Mouse (Mus musculus) heart, embryonic 13.5 days (tissue): ENCODE results near the gene Scn3a. TPM values are rescaled to one million over a fixed set of nuclear protein-coding genes. Genes with fewer than 3 reads are reported as not detected.
A peak's percentile ranks its signal among the peaks of the same experiment; 100 is the strongest.

Source experiments
- ATAC-seq: fragments of 200-750 bp; cut with Nextera tagmentation; 2 replicates; pipeline ENCODE4 v1.8.0; 2017; ENCODE audit warnings: moderate TSS enrichment; ENCODE audit not compliant: insufficient number of reproducible peaks, low FRiP score, low TSS enrichment; ENCODE audit errors: extremely low read depth
- H3K27ac ChIP-seq: fragments of 300-500 bp; sonication (generic); replicated peaks from 2 replicates; pipeline ENCODE4 v1.5.1; 2015; ENCODE audit warnings: moderate library complexity, mild to moderate bottlenecking, inconsistent platforms
- H3K27me3 ChIP-seq: fragments of 300-500 bp; sonication (generic); replicated peaks from 2 replicates; pipeline ENCODE4 v1.6.1; 2015; ENCODE audit warnings: mild to moderate bottlenecking, inconsistent platforms
- H3K36me3 ChIP-seq: fragments of 300-500 bp; sonication (generic); 2 replicates; pipeline ENCODE4 v1.6.1; 2015; ENCODE audit warnings: mild to moderate bottlenecking, inconsistent platforms
- H3K4me1 ChIP-seq: fragments of 300-500 bp; sonication (generic); 2 replicates; pipeline ENCODE4 v1.6.1; 2015; ENCODE audit warnings: inconsistent platforms
- H3K4me2 ChIP-seq: fragments of 300-500 bp; sonication (generic); 2 replicates; pipeline ENCODE4 v1.6.1; 2015; ENCODE audit warnings: inconsistent platforms, mild to moderate bottlenecking, moderate library complexity
- H3K4me3 ChIP-seq: fragments of 300-500 bp; sonication (generic); 2 replicates; pipeline ENCODE4 v1.5.1; 2015; ENCODE audit warnings: moderate library complexity, mild to moderate bottlenecking, inconsistent platforms
- H3K9ac ChIP-seq: fragments of 300-500 bp; sonication (generic); 2 replicates; pipeline ENCODE4 v1.6.1; 2015; ENCODE audit warnings: inconsistent platforms, mild to moderate bottlenecking, moderate library complexity
- H3K9me3 ChIP-seq: fragments of 300-500 bp; sonication (generic); 2 replicates; pipeline ENCODE4 v1.6.1; 2016; ENCODE audit warnings: inconsistent platforms
- WGBS: fragments of 180-500 bp; shearing (Covaris S2); methylation state at CpG from one replicate; pipeline ENCODE4 v1.1.7; 2015; ENCODE audit warnings: mixed read lengths; 5-methylcytosine and 5-hydroxymethylcytosine counted together
- polyA plus RNA-seq: library from polyadenylated mRNA; unstranded; fragments of >200 nt; fragmentation: Nextera tagmentation; extraction: Ambion mirVana; gene quantifications from 2 replicates; pipeline ENCODE4 v1.2.1, GENCODE M21; 2015

The Scn3a gene
- polyA plus RNA-seq = 0.13 and 0.80 TPM in 2 replicates

DNA sequence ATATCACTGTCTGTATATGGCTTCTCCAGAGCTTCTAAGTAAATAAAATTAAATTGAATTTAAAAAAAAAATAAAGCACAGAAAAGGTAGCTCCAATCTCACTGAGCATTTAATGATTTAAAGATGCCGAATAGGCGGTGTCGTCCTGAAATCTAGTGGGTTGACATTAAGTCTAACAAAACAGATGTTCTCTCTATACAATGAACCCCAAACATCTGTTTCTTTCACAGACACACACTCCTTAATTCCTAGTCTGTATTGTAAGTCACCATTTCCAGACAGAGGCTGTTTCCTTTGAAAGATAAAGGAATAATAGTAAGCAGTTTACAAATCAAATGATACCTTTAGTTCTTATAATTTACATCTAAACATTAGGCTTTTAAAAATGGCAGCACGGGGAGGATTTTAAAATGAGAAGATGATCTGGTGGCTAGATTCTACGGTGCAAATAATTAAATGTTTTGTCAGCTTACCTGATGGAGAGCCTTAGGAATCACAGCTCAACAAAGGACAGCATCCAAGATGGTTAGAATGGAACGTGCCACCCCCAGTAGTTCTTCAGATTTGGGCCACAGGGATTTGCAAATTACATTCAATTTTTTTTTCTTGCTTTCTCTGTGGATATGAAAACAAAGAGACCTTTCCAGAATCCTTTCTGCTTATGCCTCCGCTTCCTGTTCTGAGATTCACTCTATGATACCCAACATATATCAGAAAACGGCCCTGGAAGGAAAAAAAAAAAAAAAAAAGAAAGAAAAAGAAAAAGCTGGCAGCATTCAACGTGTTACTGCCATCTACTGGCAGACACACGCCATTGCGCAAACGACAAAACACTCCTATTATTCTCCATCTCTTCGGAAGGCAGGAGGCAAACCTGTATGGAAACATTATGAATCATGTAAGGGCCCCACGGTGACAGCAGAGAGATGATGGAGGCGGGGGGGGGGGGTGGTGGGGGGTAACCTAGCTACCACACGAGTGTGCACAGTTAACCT, at the start of gene Scn3a:
Gene Scn3a (minus strand): TSS at position 835 of the 995 bp plus-strand sequence.
- no peak for ATAC-seq
- Histone ChIP-seq H3K4me3 (no peak within 1 kb of the TSS), H3K4me2 (peak within 1 kb of the TSS; percentile 40; the same call in 1 of the 2 replicates), H3K4me1 (peaks cover 5% of the 10 kb centered on the region), H3K36me3 (no peaks in the 10 kb centered on the region), H3K27me3 (no peaks in the 10 kb centered on the region), H3K9ac (no peak within 1 kb of the TSS; the same call in 1 of the 2 replicates), H3K9me3 (no peaks in the 10 kb centered on the region), H3K27ac (no peak within 1 kb of the TSS)
- WGBS = 28% methylated on average over 16 of the region's 16 CpGs

DNA sequence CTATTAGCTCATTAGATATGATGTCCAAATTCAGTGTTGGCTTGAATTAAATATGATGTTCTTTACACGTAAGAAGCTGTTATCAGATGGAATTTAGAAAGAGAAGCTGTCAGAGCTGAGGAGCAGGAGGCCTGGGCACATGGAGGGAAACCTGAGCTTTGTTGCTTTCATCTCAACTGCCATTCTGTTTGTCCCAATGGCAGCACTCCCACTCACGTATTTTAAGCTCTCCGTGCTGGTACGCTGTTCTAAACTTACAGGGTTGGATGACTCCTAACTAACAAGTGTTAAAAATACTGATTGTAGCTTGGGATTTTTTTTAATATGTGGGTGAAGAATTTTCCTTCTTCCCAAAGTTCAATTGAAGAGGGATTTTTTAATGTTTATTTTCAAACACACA, 44.5 kb upstream of the Scn3a start:
- WGBS = 65% methylated on average over 4 of the region's 4 CpGs
- no peaks in the 10 kb centered on the region for H3K36me3 ChIP-seq
- H3K4me3 ChIP-seq = no peak overlapping the region
- no peaks in the 10 kb centered on the region for H3K4me1 ChIP-seq
- no peak for ATAC-seq
- no peaks in the 10 kb centered on the region for H3K9me3 ChIP-seq
- no peak overlapping the region for H3K27ac ChIP-seq
- no peaks in the 10 kb centered on the region for H3K27me3 ChIP-seq
- no peak overlapping the region for H3K9ac ChIP-seq
- no peak overlapping the region for H3K4me2 ChIP-seq

DNA sequence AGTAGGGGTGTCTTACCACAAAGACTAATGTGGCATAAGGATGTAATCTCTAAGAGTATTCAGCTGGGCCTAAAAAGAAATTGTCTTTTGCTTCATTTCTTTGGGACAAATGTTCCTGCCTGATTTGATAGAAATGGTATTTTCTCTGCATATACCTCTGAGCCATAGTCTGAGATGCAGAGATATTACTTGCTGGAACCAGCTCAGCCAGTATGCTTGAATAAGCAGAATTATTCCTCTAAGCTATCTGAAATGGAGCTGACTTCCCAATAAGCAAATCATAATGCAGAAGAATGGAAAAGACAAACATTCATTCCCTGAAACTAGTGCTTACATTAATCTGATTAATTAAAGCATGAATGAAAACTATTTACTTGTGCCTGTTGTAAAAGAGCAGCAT, 40.4 kb upstream of the Scn3a start:
- H3K9me3 ChIP-seq = no peaks in the 10 kb centered on the region
- no peak overlapping the region for H3K4me3 ChIP-seq
- H3K27ac ChIP-seq = no peak overlapping the region
- no peaks in the 10 kb centered on the region for H3K27me3 ChIP-seq
- H3K4me2 ChIP-seq = no peak overlapping the region
- H3K36me3 ChIP-seq = no peaks in the 10 kb centered on the region
- no peaks in the 10 kb centered on the region for H3K4me1 ChIP-seq
- no peak for ATAC-seq
- H3K9ac ChIP-seq = no peak overlapping the region

DNA sequence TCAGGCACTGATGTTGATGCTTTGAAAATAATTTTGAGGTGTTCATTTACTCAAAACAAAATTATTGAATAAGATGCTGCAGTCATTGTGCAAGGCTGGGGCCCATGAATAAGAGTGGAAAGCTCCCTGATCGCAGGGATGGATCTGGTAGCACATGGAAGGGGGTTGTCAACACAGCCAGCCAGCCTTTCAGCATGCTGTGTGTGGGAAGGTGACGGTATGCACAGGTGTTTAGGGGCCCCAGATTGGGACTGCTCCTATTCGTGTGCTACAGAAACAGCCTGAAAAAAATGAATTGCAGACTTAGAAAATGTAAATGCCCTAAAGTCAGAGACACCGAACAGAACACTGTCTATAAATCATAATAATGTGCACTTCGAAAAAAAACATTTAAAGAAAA, 20.3 kb upstream of the Scn3a start:
- H3K27ac ChIP-seq = no peak overlapping the region
- no peak overlapping the region for H3K4me3 ChIP-seq
- H3K27me3 ChIP-seq = no peaks in the 10 kb centered on the region
- H3K9ac ChIP-seq = no peak overlapping the region
- 70% methylated on average over 5 of the region's 5 CpGs for WGBS
- H3K9me3 ChIP-seq = no peaks in the 10 kb centered on the region
- ATAC-seq = no peak
- H3K36me3 ChIP-seq = no peaks in the 10 kb centered on the region
- no peaks in the 10 kb centered on the region for H3K4me1 ChIP-seq
- H3K4me2 ChIP-seq = no peak overlapping the region

DNA sequence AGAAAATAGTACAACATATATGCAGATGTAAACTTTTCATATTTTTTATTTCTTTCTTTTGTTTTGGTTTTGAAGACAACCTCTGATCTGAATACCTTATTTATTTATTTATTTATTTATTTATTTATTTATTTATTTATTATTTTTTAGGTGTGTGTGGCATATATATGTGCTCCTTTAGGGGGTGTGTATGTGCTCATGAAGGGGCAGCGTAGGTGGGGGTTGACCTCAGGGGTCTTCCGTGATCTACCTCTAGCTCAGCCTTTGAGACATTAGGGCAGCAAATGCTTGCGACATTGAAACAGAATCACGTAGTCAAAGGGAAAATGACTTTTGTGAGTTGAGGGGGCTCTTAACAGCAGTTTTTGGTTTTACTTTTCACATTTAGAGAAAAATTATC, 498 bp upstream of the Scn3a start:
- Histone ChIP-seq H3K27ac (no peak overlapping the region), H3K36me3 (no peaks in the 10 kb centered on the region), H3K9ac (no peak overlapping the region), H3K4me2 (no peak overlapping the region), H3K27me3 (no peaks in the 10 kb centered on the region), H3K4me1 (peaks cover 5% of the 10 kb centered on the region), H3K9me3 (no peaks in the 10 kb centered on the region), H3K4me3 (no peak overlapping the region)
- 84% methylated on average over 4 of the region's 4 CpGs for WGBS
- no peak for ATAC-seq

DNA sequence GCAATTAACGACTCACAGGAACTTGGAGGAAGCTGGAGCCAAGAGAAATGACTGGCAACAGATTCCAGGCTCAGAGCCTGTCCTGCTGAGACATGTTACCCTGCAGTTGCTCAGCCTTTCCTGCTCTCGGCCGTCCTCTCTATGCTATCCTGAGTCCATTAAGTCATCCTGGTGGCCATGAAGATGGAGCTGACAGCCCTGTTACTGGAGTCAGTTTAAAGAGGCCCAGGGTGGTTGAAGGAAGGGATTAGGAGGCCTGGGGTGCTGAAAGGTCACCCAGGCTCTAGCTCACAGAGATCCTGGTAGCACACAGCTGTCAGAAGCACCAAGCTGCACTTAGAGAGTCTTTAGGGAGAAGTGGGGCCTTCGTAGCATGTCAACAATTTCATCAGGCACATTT, 3.5 kb downstream of the Scn3a start:
- no peaks in the 10 kb centered on the region for H3K27me3 ChIP-seq
- no peak for ATAC-seq
- H3K9me3 ChIP-seq = no peaks in the 10 kb centered on the region
- no peak overlapping the region for H3K27ac ChIP-seq
- H3K4me3 ChIP-seq = no peak overlapping the region
- H3K4me2 ChIP-seq = no peak overlapping the region
- no peaks in the 10 kb centered on the region for H3K36me3 ChIP-seq
- 16% methylated on average over 4 of the region's 4 CpGs for WGBS
- H3K4me1 ChIP-seq = peaks cover 5% of the 10 kb centered on the region
- H3K9ac ChIP-seq = no peak overlapping the region

DNA sequence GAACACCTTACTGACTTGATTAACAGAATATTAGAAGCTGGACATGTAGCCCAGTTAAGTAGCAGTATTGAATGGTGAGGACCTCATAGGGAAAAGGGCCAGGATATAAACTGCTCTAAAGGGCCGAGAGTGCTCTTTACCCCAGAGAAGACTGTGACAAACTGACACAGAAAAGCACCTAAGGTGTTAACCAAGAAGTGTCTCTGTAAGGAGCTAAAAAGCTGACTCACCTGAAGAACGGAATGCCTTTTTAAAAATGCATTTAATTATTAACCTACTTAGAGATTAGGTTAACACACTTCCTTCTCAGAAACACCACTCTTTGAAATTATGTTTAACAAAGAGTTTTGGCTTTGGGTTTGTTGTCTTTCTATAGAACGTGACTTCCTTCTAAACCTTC, 9.7 kb downstream of the Scn3a start:
- H3K4me1 ChIP-seq = no peaks in the 10 kb centered on the region
- H3K9ac ChIP-seq = no peak overlapping the region
- WGBS = 68% methylated on average over 3 of the region's 3 CpGs
- H3K4me3 ChIP-seq = no peak overlapping the region
- H3K4me2 ChIP-seq = no peak overlapping the region
- no peaks in the 10 kb centered on the region for H3K27me3 ChIP-seq
- no peak overlapping the region for H3K27ac ChIP-seq
- no peak for ATAC-seq
- no peaks in the 10 kb centered on the region for H3K9me3 ChIP-seq
- H3K36me3 ChIP-seq = no peaks in the 10 kb centered on the region

DNA sequence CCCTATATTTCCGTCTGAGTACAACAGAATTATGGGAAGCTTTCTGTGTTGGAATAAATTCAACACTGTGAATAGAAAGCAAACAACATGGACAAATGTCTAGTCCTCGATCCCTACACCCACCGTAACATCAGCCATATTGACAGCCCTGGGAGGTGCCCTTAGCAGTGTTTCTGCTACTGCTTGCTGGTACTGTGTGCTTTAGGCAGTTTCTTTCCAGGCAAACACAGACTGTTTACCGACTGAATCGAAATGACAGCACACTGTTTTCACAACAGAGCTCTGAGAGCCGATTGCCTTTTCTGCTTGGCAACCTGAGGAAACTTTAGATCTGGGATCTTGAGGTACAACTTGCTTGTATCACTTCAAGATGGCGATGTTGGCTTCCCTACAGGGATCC, 12.8 kb downstream of the Scn3a start:
- no peaks in the 10 kb centered on the region for H3K9me3 ChIP-seq
- H3K9ac ChIP-seq = no peak overlapping the region
- H3K36me3 ChIP-seq = no peaks in the 10 kb centered on the region
- no peak for ATAC-seq
- no peaks in the 10 kb centered on the region for H3K27me3 ChIP-seq
- WGBS = 82% methylated on average over 7 of the region's 7 CpGs
- H3K4me1 ChIP-seq = no peaks in the 10 kb centered on the region
- no peak overlapping the region for H3K4me3 ChIP-seq
- no peak overlapping the region for H3K4me2 ChIP-seq
- H3K27ac ChIP-seq = no peak overlapping the region

DNA sequence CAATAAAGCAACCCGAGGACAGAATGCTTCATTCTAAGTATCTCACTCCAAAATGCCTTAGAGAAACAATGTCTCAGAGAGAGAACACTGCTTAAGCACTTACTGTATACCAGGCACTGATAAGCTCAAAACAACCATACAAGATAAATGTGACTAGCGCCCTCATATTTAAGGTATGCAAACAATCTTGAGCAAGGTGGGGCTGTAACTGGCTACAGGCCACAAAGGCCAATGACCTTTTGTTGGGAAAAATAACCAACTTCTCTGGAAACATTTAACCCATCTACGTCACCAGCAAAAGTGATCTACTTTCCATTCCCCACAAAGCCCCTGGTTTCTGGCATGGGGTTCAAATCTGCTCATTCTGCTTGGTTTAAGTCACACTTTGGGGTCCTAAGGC, 14.0 kb downstream of the Scn3a start:
- WGBS = 65% methylated on average over 3 of the region's 3 CpGs
- H3K4me3 ChIP-seq = no peak overlapping the region
- no peaks in the 10 kb centered on the region for H3K9me3 ChIP-seq
- H3K36me3 ChIP-seq = no peaks in the 10 kb centered on the region
- H3K4me1 ChIP-seq = no peaks in the 10 kb centered on the region
- no peak overlapping the region for H3K9ac ChIP-seq
- H3K27me3 ChIP-seq = no peaks in the 10 kb centered on the region
- no peak for ATAC-seq
- no peak overlapping the region for H3K27ac ChIP-seq
- no peak overlapping the region for H3K4me2 ChIP-seq

DNA sequence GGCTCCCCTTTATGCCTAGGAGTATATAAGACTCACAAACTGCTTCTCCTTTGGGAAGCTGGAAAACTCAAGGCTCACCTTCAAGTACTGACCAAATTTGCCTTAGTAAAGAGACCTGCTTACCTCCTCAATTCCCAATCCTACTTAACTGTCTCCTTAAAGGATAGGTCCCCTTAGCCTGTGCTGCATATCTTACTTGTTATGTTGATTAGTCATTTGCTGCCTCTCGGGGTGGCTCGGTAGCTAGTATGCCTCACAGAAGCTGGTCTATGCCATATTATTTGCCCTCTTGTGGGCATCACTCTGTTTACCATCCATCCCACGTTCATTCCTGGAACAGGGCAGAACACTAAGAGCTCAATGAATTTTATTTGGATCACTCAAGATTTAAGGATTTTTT, 14.7 kb downstream of the Scn3a start:
- Histone ChIP-seq H3K4me1 (no peaks in the 10 kb centered on the region), H3K27me3 (no peaks in the 10 kb centered on the region), H3K36me3 (no peaks in the 10 kb centered on the region), H3K4me2 (no peak overlapping the region), H3K27ac (no peak overlapping the region), H3K9me3 (no peaks in the 10 kb centered on the region), H3K9ac (no peak overlapping the region), H3K4me3 (no peak overlapping the region)
- WGBS = 50% methylated on average over 3 of the region's 3 CpGs
- ATAC-seq = no peak

DNA sequence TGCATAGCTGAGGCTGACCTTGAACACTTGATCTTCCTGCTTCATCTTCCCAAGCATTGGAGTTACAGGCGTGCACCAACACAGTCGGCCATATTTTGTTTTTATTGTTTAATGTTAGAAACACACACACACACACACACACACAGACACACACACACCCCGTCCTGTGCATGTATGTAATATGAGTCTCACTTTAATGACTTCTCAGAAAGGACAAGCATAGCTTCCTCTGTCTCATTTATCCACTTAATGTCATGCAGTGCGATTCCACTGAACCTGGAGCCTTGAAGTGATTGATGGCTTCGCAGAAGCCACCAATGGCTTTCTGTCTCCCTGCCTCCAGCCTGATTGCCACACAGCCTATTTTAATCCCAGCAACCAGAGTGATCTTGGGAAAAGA, 15.2 kb downstream of the Scn3a start:
- Histone ChIP-seq H3K27ac (no peak overlapping the region), H3K9ac (no peak overlapping the region), H3K4me1 (no peaks in the 10 kb centered on the region), H3K9me3 (no peaks in the 10 kb centered on the region), H3K4me3 (no peak overlapping the region), H3K36me3 (no peaks in the 10 kb centered on the region), H3K27me3 (no peaks in the 10 kb centered on the region), H3K4me2 (no peak overlapping the region)
- ATAC-seq = no peak
- 59% methylated on average over 5 of the region's 5 CpGs for WGBS

DNA sequence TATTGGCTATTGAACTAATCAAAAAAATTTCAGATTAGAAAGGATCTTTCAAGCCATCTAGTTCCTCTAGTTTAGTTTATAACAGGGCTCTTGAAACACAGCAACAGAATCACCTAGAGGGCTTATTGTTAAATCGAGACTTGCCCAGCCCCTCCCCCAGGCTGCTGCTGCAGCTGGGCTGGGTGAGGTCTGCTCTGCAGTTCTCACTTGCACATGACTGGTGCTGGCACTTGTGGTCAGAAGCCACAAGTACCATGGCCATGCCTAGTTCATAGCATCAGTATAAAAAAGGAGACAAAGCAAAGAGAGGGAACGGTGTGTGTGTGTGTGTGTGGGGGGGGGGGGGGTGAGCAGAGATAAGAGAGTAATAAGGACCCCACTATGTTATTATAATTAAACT, 15.7 kb downstream of the Scn3a start:
- no peak overlapping the region for H3K4me2 ChIP-seq
- H3K27ac ChIP-seq = no peak overlapping the region
- H3K36me3 ChIP-seq = no peaks in the 10 kb centered on the region
- no peaks in the 10 kb centered on the region for H3K27me3 ChIP-seq
- no peaks in the 10 kb centered on the region for H3K9me3 ChIP-seq
- H3K4me3 ChIP-seq = no peak overlapping the region
- no peak overlapping the region for H3K9ac ChIP-seq
- H3K4me1 ChIP-seq = no peaks in the 10 kb centered on the region
- 27% methylated on average over 2 of the region's 2 CpGs for WGBS
- no peak for ATAC-seq
